Mouse (Mus musculus): ENCODE measurements around the gene Best1. TPM values are rescaled to one million over a fixed set of nuclear protein-coding genes. Genes with fewer than 3 reads are reported as not detected.

Gene Best1
- total RNA-seq, 2 experiments from 2014 or later, result 0.11 to 0.14 TPM

GRCm38 (mm10) chr19:10025169-10025875, 23.9 kb upstream of the Best1 start:
- intact Hi-C loops (cut with DNase I), result no loop called here
- DNase-seq, result peak in 1 of 2 experiments; percentile 50

- intact Hi-C loops (cut with DNase I), result no loop called here
- DNase-seq, result no peak
Measured at GRCm38 (mm10) chr19:10023304-10023758, 21.9 kb upstream of the Best1 start.

DNA sequence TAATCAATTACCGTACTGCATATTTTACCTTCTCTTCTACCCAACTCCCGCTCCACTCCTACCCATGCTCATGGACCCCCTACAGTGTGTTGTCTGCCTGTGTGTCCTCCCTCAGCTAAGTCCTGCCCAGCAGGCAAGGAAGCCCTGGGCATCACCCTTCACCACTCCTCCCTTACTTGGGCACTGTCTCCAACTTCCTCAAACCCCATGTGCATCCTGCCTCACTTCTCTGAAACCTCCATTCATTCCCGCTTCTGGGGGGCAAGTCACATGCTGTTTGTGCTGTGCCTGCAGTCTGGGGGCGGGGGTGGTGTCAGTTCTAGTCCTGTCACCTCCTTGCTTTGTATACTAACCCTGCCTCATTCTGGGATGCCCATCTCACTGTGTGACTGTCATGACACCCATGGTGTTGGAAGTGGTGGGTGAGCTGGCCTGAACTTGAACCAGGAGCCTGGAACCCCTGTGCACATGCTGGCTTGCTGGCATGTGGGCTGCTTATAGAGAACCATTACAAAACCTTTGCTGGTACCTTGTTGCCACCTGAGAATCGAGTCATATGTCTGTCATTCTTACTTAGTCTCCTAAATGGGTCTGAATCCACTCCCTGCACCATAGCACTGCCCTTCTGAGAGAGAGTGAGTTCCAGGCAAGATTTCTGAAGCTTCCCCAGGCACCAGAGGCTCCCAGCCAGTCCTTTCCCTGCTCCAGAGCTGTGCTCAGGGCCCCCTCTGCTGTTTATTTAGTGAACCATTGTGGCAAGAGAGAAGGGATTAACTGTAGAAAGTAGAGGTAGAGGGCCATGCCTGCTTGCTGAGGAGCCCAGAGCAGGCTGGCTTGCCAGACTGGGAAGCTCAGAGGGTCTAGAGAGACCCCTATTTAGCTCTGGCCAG, 21.2 kb upstream of the Best1 start:
- intact Hi-C loops (cut with DNase I), result no loop called here
- peak; percentile 36 to 57 for DNase-seq

DNA sequence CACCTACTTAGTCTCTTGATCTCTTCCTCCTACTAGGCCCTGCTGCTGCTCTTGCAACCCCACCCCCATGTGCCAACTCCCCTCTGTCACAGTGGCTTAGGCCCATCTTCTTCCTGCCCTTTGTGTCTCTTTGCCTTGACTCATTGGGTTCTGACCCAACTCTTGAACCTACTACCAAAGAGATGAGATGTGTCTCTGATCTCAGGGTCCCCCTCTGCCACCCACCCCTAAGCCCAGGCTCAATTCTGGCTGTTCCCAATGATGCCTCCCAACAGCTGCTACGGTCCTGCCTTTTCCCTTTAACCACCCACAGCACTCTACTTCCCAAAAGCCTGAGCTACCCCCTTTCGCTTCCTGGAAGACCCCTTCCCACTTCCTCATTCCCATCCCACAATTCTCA, 20.5 kb upstream of the Best1 start:
- intact Hi-C loops (cut with DNase I), result no loop called here
- DNase-seq, result no peak

DNA sequence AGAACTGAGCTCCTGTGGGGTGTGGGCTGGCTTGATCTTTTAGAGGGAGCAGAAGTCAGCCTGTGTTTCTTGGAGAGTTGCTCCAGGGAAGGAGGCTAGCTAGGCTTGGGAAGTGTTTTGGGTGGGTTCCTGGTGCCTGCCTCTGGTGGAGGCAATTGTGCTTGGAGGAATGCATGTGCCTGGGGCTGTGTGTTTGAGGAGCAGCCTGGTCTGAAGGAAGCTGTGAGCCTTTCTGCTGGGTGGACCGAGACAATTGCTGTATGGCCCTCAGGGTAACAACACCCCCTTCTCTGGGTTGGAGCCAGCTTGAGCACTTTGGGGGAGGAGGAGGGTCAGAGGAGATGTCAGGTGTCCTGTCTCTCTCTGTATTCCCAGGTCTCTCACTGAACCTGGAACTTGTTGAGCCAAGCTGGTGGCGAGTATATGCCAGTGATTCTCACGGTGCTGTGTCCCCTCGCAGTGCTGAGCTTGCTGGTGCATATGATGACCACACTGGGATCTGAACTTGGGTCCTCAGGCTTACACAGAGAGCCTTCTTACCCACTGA, 17.9 kb upstream of the Best1 start:
- intact Hi-C loops (cut with DNase I), result no loop called here
- DNase-seq, result no peak

DNA sequence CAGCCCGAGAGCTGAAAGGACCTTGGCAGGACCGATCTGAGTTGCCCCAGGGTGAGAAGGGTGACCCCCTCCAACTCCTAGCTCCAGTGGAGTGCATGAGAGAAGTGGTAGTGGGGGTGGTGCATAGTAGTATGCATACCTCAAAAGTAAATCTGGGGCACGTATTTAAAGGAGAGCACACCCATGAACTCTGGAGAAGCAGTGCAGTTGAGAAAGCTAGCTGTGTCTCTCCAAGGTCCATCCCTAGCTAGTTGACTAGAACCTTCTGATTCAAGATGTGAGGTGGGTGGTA, 17.0 kb upstream of the Best1 start:
- intact Hi-C loops (cut with DNase I), result no loop called here
- no peak for DNase-seq

GRCm38 (mm10) chr19:10017637-10018526, 16.4 kb upstream of the Best1 start:
- intact Hi-C loops (cut with DNase I), result no loop called here
- DNase-seq, result peak; percentile 94 to 95

DNA sequence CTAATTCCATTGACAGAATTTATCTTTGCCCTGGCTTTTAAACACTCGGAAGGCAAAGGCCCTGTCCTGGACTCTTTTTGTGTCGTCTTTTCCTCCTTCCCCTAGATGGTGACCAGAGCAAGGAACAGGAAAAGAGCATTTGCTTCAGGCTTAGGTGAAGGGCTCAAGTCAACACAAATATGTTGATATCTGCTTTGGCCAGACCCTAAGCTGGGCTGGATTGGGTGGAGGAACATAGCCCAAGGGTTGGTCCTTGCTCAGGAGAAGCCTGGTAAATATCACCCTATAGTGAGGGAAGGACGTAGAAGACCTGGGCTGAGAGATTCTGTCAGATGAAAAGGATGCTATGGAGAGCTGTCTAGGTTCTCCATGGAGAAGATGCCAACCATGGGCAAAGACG, 14.7 kb upstream of the Best1 start:
- intact Hi-C loops (cut with DNase I), result no loop called here

GRCm38 (mm10) chr19:10015442-10015841, 14.0 kb upstream of the Best1 start:
- intact Hi-C loops (cut with DNase I), result no loop called here

More for the DNA sequence above, 14.7 kb upstream of the Best1 start:
- no peak for DNase-seq

GRCm38 (mm10) chr19:10014824-10015223, 13.4 kb upstream of the Best1 start:
- no peak for DNase-seq
- intact Hi-C loops (cut with DNase I), result no loop called here

More at GRCm38 (mm10) chr19:10015442-10015841, 14.0 kb upstream of the Best1 start:
- no peak for DNase-seq

GRCm38 (mm10) chr19:10013913-10014312, 12.5 kb upstream of the Best1 start:
- peak; percentile 58 to 62 for DNase-seq
- intact Hi-C loops (cut with DNase I), result no loop called here

GRCm38 (mm10) chr19:10013348-10013747, 11.9 kb upstream of the Best1 start:
- intact Hi-C loops (cut with DNase I), result no loop called here
- DNase-seq, result peak in 1 of 2 experiments; percentile 57

DNA sequence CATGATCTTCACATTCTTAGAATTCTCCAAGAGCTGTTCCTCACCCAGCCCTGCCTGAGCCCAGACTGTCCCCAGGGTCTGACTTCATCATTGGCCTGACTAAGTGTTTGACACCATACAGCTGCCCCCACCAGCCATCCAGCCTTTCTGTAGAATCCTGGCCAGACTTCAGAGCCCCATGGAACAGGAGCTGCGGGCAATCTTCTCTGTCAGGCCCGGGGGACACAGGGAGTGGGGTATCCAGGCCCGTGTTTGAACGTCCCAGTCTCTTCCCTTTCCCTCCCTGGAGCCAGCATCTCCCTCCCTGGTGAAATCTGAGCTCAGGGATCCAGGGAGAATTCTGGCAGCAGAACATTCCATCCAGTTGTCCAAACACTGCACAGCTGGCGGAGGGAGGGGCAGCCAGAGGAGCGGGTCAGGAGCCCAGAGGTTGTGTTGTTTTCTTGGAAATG, 11.4 kb upstream of the Best1 start:
- intact Hi-C loops (cut with DNase I), result no loop called here
- peak; percentile 70 to 76 for DNase-seq

DNA sequence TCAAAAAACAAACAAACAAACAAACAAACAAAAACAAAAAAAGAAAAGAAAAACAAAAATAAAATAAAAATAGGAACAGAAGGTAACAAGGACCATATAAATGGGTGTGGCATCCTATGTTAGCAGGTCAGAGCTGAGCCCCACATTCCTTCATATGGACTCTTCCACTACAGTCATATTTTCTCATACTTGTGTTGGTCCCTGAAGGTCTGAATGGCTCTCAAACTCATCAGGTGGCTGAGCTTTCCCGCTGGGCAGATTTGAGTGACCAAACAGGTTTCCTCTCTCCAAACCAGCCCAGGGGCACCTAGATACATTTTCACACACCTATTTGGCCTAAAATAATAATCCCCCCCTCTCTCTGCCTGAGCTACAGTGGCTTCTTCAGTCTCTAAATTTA, 10.0 kb upstream of the Best1 start:
- intact Hi-C loops (cut with DNase I), result no loop called here
- DNase-seq, result no peak

GRCm38 (mm10) chr19:10003696-10004095, 2.3 kb upstream of the Best1 start:
- DNase-seq, result no peak
- intact Hi-C loops (cut with DNase I), result loop anchor here (5.0 kb wide), 1 partner anchor 99 kb away; the partner anchor contains the start of gene Fads2

- DNase-seq, result no peak
- intact Hi-C loops (cut with DNase I), result loop anchor here (1.0 to 5.0 kb wide), 3 partner anchors 34 to 198 kb away; partner anchors contain the start of gene Fads2
Measured at GRCm38 (mm10) chr19:10000330-10000729, 1.1 kb downstream of the Best1 start.

DNA sequence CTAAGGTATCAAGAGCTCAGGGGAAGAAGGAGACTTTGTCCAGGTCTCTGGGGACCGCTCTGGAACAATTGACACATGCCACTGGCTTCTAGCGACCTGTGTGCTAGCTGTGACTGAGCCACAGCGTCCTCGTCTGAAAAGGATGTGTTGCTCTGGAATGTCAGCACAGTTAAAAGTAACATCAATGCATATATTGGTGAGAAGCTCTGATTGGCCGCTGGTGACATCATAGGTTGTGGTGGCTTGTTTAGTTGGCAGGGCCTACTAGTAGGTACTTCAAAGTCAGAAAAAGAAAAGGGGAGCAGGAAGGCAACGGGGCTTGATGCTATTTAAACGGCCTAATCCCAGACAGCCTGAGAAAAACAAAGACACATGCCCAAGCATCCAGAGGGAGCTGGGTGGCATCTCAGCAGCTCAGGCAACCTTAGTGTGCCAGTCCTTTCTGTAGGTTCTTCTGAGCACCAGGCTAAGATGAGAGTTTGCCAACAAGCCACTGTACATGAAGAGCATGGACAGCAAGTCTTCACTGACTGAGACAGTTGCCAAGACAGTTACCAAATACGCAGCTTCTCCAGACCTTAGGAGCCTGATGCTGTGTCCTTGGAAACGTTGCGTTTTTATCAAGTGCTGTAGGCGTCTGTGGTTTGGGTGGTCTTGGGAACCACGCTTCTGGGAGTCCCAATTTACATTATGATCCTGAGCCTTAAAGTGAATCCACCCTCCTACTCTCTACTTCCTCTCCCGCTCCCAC, 2.5 kb downstream of the Best1 start:
- intact Hi-C loops (cut with DNase I), result no loop called here
- DNase-seq, result no peak

DNA sequence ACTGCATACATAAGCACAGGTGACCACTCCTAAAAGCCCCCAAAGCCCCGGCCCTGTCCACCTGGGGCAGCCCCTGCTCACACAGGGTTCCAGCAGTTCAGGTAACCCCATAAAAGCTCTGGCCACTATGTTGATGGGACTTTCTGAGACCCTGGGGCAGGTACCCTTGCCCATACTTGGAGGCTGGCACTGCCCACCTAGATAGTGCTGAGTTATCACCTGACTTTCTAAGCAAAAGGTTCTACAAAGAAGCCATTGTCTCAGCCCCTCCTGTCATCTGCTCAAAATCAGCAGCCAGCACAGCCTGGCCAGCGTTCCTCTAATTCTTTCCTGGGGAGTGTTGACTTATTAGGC, 3.4 kb downstream of the Best1 start:
- DNase-seq, result no peak
- intact Hi-C loops (cut with DNase I), result no loop called here

DNA sequence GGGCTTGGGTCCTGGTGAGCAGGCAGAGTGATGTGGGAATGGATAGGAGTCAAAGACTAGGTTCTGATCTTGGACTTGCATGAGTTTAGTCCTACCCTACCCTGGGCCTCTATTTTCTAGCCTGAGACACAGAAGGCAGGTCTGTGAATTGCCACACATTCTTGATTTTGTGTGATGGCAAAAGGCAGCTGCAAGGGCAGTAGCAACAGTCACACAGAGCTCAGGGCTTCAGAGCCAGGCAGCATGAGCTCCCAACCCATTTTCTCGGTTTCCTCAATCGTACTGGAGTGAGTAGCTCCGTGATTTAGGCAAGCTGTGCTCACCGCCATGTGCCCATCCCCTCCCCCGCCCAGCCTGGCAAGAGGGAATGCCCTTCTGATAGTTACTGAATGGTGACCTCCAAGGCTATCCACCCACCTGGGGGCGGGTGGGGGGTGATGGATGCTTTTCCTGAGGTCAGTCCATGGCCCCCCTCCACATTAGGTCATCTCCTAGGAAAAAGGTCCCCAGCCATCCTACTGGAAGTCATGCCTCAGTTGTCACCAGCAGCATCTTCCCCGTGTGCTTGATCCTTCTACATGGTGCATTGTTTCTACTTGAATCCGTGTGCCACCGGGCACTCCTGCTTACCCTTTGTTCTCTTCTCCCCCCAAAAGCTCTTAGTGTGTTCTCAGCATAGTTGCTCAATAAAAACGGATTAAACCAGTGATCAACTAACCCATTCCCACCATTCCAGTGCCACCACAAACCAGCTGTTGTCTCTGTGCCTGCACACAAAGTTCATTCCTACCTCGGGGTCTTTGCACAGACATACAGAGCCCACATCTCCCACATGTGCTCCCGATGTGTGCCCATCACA, 4.0 kb downstream of the Best1 start:
- DNase-seq, result no peak

More for the DNA sequence above, 4.0 kb downstream of the Best1 start:
- intact Hi-C loops (cut with DNase I), result no loop called here
